Mouse (Mus musculus): ENCODE results near the gene Utp15.

The Utp15 gene

DNA sequence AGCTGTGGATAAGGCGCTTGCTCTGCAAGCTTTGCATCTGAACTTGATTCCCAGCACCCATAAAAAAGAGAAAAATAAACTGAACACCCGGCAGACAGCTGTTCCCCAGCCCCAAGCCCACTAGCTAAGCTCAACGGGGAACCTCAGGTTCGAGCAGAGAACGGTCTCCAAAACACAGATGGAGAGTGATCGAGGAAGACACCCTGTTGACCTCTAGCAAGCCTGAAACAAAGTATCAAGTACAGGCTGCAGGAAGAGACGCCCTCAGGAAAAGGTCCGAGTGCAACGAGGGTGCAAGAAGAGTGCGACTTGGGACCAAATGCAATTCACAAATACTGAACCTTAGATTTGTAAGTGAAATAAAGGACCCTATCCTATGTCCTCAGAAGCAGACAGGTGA lies 13.2 kb downstream of the Utp15 start:
- in situ Hi-C loops (cut with MseI, MboI) = no loop called here

DNA sequence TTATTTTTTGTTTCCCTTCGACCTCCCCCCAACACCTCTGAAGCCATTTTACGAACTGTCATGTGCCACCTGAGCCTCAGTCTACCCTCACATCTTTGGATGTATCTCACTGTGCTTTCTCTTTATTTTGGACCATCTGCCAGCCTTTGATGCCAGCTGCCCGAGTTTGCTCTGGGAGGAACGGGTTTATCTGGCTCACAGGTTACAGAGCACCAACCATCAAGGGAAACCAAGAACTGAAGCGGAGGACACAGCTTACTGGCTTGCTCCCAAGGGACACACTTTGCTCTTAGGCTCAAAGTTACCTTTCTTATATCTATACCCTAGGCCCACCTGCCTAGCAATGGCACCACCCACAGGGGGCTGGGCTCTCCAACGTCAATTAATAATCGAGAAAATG lies 17.5 kb downstream of the Utp15 start:
- in situ Hi-C loops (cut with MseI, MboI) = no loop called here

DNA sequence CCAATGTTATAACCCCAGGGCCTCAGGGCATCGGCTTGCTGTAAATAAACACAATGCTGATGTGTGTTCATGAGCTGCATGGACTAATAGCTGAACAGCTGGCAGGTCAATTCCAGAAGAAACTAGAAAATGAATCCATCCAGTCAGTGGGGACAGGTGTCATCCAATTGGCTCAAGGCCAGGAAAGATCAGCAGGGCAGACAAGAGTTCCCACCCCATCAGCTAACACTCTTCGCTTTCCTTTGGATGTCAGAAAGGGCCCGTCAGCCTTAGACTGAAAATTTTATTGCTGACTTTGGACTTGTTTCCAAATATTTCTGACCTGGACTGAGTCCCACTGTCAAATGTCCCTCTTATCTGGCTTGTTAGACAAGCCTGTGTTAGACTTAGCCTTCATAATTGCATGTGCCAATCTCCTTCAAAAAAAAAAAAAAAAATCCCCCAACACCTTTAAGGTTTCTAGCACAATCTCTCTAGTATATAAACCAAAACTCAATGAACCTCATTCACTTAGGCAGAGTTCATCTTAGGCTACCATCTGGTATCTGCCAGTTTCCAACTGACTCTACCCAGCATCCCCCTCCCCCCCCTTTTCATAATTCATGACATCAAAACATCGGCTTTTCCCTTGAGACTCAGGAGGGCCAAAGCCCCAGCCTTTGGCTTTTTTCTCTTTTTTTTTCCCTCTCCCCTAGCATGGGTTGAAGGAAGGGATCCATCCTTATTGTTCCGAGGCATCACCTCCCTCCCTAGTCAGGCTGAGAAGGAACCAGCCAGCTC lies 18.1 kb downstream of the Utp15 start:
- in situ Hi-C loops (cut with MseI, MboI) = loop anchor here in 1 of 2 experiments (5.0 kb wide), 1 partner anchor 212 kb away; no protein-coding TSS in a partner anchor

DNA sequence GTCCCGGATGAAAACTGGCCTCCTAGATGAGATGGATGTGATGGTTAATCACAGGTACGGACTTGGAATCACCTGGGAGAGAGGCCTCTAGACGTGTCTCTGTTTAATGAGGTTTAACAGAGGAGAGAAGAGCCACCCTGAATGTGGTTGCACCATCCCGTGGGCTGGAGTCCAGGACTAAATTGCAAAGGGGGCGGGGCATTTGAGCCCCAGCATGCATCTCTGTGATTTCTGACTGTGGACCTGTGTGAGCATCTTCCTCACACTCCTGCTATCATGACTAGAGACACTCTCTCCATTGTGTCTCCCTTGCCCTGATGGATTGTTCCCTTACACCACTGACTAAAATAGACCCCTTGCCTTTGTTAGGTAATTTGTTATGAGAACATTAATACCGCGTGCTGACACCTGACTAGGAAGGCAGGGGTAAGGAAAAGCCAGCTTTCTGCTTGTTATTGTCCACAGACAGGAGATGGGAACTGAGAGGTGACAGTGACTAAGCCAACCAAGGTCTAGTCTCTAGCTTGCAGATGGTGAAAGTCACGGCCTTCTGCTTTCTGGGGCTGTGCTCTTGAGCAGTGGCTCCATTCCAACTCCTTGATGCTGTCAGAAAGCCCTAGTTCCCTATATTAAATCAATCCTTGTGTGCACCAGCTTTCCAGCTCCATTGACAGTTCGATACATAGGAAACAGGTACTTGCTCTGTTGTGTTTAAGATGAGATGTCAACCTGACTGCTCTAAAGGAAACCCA lies 21.1 kb downstream of the Utp15 start:
- in situ Hi-C loops (cut with MseI, MboI) = loop anchor here in 1 of 2 experiments (5.0 kb wide), 1 partner anchor 209 kb away; no protein-coding TSS in a partner anchor

DNA sequence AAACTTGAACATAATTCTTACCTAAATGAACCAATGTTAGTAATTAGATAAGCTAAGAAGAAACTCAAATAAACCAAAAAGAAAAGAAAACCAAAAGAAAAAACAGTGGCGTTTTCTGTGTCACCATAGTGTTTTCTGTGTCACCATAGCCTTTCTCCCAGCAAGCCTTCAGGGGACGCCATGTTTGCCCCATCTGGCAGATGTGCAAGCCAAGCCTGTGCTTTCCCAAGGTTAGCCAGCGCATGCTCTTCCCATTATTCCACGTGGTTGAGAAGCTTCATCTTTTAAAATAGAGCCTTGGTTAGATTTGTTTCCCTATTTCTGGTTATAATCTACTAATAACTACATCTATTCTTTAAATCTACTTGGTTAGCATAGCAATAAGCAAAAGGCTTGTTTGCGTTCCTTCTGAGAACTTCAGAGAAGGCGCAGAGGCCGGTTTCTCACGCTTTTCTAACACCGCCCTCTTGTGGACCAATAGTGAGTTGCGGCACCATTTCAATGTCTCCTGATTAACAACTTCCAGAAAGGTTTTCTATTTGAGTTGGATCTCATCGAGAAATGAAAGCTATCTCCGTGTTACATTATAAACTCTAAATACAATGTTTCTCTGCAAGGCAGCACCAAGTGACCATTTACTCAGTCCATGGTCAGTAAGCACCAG lies 22.7 kb downstream of the Utp15 start:
- in situ Hi-C loops (cut with MseI, MboI) = loop anchor here (5.0 kb wide), 1 partner anchor 208 kb away; no protein-coding TSS in a partner anchor

DNA sequence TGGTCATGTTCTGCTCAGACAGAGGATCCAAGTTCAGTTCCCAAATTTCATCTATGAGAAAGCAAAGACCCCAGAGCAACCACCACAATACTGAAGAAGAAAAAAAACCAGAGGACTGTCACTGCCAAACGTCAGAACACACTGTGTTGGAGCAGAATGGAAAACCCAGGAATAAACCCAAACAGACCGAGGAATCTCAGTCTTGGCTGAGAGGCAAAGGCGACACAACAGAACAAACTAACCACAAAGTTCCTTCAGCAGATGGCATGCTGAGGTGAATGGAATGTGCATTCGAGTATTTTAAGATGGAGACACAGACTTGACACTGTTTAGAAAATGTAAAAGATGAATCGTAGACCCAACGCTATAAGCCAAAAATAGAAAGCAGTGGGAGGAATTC lies 27.4 kb downstream of the Utp15 start:
- in situ Hi-C loops (cut with MseI, MboI) = loop anchor here in 1 of 2 experiments (5.0 kb wide), 1 partner anchor 203 kb away; no protein-coding TSS in a partner anchor

DNA sequence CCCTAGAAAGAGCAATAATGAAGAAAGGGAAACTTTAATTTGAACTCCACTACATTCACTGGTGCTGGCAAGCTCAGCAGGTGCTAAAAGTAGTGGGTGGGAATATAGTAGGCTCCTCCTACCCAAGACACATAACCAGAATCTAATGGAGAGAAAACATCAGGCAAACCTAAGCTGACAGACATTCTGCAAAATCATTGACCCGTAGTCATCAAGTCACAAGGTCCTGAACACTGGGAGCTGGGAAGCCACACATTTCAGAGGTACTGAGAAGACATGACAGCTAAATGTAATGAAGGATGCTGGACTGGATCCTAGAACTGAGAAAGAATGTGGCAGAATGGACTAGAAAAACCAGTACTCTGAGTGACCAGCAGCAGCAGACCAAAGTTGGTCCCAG lies 32.3 kb downstream of the Utp15 start:
- in situ Hi-C loops (cut with MseI, MboI) = no loop called here

DNA sequence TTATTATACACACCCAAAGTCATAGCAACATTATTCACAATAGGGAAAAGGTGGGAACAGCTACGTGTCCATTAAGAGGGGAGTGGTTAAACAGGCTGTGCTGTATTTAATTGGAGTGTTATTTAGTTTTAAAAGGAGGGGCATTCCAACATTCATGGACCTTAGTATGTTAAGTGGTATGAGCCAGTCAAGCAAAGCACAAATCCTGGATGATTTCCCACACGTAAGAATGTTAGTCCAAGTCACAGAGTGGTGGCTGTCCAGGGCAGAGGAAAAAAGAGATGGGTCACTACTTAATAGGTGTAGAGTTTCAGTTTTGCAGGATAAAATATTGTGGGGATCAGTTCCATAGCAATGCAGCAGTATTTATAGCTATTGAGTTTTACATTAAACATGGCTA lies 36.6 kb downstream of the Utp15 start:
- in situ Hi-C loops (cut with MseI, MboI) = no loop called here

DNA sequence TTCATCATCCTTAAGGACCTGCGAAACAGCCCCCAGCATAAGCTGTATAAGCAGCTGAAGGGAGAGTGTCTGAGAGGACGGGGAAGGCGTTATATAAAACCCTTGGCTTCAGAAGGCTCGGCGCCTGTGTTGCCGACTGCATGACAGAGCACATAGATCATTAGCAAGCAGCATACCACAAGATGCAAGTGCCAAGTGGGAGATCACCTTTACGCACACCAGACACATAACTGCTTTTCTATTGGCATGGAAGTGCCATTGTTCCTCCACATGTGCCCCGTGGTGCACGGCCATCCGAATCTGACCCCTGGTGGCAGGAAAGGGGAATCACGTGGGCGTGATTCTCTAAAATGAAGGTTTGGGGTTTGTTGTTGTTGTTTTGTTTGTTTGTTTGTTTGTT lies 40.0 kb downstream of the Utp15 start:
- in situ Hi-C loops (cut with MseI, MboI) = no loop called here

DNA sequence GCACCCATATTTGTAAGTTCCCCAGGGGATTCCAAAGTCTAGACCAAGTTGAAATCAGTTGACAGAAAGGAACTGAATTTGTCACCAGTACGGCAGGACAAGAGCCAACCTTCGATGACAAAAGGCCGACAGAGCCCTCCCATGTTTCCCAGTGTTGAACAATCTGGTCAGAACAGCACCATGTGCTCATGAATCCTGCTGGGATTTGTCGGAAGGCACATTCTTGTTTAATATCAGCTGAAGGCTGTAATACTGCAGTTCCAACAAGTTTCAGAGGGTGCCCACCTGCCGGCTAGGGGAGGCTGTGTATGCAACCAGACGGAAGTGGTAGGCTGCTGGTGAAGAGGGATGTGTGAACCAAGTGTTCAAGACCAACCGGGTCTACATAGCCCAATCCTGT lies 52.7 kb downstream of the Utp15 start:
- in situ Hi-C loops (cut with MseI, MboI) = no loop called here

DNA sequence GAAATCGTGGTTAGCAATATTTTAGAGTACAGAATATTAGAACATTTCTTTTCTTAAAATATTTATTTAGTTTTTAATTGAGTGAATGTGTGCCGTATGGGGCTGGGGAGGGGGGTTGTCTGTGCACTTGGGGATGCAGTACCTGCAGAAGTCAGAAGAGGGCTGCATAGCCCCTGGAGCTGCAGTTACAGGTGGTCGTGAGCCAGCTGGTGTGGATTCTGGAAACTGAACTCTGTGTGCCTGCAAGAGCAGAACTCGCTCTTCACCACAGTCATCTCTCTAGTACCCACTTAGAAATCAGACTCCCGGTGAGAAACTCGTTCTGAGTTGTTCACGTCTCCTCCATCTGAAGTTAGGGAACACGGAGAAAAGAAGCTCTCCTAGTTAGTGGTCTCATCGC lies 54.0 kb downstream of the Utp15 start:
- in situ Hi-C loops (cut with MseI, MboI) = no loop called here

DNA sequence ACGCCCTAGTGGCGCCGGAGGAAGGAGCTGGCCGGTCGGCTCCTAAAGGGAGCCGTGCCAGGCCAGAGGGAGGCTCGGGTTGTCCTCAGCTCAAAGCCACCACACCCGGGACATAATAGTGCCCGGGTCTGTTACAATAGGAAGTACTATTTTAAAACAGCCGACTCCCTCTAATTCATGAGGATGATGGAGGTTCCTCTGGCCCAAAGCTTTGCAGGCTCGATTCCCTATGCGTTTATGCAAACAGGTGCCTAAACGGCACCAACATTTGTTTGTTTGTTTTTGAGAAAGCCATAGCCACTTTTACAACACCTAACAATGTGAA lies 56.3 kb downstream of the Utp15 start:
- in situ Hi-C loops (cut with MseI, MboI) = no loop called here

DNA sequence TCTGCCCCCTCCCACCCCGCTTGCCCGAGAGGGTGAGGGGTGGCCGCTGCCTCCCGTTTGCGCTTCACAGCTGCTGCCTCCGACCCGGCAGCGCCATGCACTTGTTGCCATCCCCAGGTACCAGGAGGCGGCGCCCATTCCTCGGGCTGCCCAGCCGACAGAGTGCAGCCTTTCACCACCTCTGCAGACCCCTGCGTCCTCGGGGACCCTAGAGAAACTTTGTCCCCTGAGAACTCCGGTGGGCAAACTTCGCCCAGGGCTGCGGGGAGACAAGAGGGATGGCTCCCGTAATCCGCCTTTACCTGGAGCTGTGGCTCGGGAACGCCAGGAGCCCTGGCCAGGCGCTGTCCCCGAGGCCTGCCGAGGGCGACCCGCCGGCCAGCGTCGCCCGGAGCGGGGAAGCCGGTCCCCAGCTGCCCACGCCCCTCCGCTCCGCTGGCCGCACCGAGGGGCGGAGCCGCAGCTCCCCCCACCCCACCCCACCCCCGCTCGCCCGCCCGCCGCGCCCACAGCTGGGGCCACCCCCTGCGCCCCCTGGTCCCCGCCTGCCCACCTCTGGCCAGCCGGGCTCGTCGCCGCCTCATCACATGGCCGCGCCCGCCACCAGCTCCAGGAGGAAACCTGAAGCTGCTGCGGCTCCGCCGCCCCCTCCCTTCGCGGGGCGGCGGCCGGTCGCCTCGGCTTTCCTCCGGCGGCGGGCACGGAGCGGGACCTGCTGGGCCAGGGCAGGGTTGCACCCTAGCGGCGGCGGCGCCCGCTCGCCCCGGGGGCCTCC lies 56.9 kb downstream of the Utp15 start, which contains the start of gene Arhgef28:
Gene Arhgef28, minus strand, starts transcription at position 669 of the 775 bp plus-strand sequence.
- in situ Hi-C loops (cut with MseI, MboI) = no loop called here

DNA sequence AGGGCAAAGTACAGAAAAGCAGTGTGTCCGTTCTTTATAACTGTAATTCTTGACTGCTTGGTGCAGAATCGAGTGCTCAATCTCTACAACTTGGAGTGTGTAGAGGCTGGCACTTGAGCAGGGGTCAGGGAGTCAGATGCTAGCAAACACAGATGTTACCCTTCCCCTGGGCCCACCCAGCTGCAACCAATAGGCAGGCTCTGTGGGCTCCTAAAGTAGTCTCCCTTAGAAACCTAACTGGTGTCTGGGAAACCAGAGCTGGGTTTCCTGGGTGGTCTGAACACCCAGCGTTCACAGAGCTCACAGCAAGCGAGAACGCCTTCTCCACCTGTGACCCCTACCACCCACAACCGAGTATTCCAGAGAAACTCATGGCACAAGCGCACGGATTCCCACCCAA lies 57.7 kb downstream of the Utp15 start:
- in situ Hi-C loops (cut with MseI, MboI) = no loop called here

DNA sequence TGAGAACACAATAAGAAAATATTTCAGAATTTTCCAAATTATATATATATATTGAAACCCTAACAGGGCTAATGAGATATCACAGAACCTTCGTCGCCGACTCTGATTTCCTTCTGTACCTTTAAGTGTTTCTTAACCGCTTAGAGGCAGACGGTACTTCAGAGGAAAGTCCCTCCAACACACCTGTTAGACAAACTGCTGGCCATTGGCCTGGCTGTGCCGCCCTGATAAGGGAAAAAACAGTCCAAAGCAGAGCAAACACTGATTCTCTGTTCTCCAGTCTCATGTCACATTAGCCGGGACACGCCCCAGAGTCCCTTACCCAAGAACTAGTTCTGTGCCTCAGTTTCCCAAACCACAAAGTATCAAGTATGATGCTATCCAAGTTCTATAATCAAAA lies 58.5 kb downstream of the Utp15 start:
- in situ Hi-C loops (cut with MseI, MboI) = no loop called here

DNA sequence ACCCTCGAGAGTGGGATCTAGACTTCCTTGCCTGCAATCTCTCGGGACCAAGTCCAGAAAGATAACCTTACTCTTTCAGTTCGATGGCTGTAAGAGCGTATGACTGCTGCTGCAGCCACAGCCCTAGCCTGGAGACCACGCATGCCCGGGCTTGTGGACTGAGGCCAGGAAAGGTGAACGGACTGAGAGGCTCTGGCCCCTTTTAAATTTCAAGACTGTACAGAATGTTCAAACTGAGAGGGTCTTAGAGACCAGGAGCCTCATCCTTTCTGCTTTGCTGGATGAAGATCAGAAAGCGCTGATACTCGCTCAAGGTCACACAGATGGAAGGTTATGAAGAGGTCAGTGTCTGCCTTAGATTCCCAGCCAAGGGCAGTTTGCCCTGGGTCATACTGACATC lies 61.4 kb downstream of the Utp15 start:
- in situ Hi-C loops (cut with MseI, MboI) = no loop called here

Measured in mouse trophoblast stem cell (cell line).